Mouse (Mus musculus) gastrocnemius, adult 18-20 months (tissue): ENCODE results near the gene Usp40. TPM values are rescaled to one million over a fixed set of nuclear protein-coding genes. Genes with fewer than 3 reads are reported as not detected.

ENCODE experiments used
- microRNA-seq: library from miRNA; unstranded; fragments of <30 nt; microRNA quantifications from one replicate; pipeline ENCODE4 v1.2.0, GENCODE M21; 2021
- total RNA-seq, 2 experiments: library from RNA; stranded (reverse); gene quantifications; 2 replicates each; pipeline ENCODE4 v1.2.3; 2021

Gene Usp40
- total RNA-seq, 2 experiments from 2014 or later: 7.9 to 8.8 TPM

Small RNA genes within 50 kb of the gene (microRNA-seq; reads per million reads assigned to microRNA genes)
- not detected for gene Gm25198

Other genes with a start within 250 kb of the Usp40 start
- under 1 TPM in 1 of 2 experiments, not detected in 1; 0.26 TPM for gene Sag, start 204.9 kb downstream of the Usp40 start, total RNA-seq
- gene Dgkd, start 155.3 kb downstream of the Usp40 start, total RNA-seq: 10 to 100 TPM; 27.8 to 29.2 TPM
- gene Ugt1a10, start 46.8 kb upstream of the Usp40 start, total RNA-seq: not detected
- under 1 TPM in 1 of 2 experiments, not detected in 1; 0.14 TPM for gene Ugt1a9, start 62.2 kb upstream of the Usp40 start, total RNA-seq
- not detected for gene Ugt1a8, start 79.3 kb upstream of the Usp40 start, total RNA-seq
- gene Ugt1a7c, start 86.5 kb upstream of the Usp40 start, total RNA-seq: under 1 TPM; 0.31 to 0.37 TPM
- gene Ugt1a6b, start 94.7 kb upstream of the Usp40 start, total RNA-seq: under 1 TPM; 0.34 to 0.64 TPM
- 1 to 10 TPM in 1 of 2 experiments, under 1 TPM in 1; 0.66 to 1.4 TPM for gene Ugt1a6a, start 126.3 kb upstream of the Usp40 start, total RNA-seq
- under 1 TPM in 1 of 2 experiments, not detected in 1; 0.14 TPM for gene Ugt1a5, start 157.5 kb upstream of the Usp40 start, total RNA-seq
- gene Ugt1a2, start 192.1 kb upstream of the Usp40 start, total RNA-seq: under 1 TPM in 1 of 2 experiments, not detected in 1; 0.09 TPM
- gene Dnajb3, start 197.2 kb upstream of the Usp40 start, total RNA-seq: not detected
- under 1 TPM in 1 of 2 experiments, not detected in 1; 0.09 TPM for gene Ugt1a1, start 203.4 kb upstream of the Usp40 start, total RNA-seq
- not detected for gene Mroh2a, start 218.4 kb upstream of the Usp40 start, total RNA-seq